Mouse (Mus musculus) brain, embryonic 14.5 days (tissue): ENCODE data around the gene Dnah17.

Experiments used
- CTCF ChIP-seq: fragments of 200-500 bp; IDR thresholded peaks from 2 replicates; pipeline ENCODE4 v1.5.1; 2012; ENCODE audit warnings: inconsistent platforms, mild to moderate bottlenecking, moderate library complexity, borderline replicate concordance; ENCODE audit not compliant: insufficient read depth, insufficient read length; ENCODE audit errors: extremely low read depth
- POLR2A ChIP-seq: fragments of 200-500 bp; IDR thresholded peaks from 2 replicates; pipeline ENCODE4 v1.6.1; 2012; ENCODE audit warnings: mild to moderate bottlenecking, inconsistent platforms, borderline replicate concordance; ENCODE audit not compliant: poor library complexity, insufficient read depth, insufficient read length, severe bottlenecking; ENCODE audit errors: extremely low read depth

DNA sequence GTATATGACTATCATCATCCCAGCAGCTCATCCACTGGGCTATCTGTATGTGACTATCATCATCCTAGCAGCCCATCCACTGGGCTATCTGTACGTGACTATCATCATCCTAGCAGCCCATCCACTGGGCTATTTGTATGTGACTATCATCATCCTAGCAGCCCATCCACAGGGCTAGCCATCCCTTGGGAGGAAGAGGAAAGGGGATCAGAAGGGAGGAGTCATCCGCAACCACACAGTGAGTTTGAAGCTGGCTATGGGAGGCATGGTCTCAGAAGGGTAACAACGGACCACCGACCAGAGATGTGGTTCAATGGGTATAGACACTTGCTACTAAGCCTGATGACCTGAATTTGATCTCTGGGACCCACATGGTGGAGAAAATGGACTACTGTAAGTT, 14.7 kb upstream of the Dnah17 start:
- TF ChIP-seq CTCF, result no peak
- no peak for TF ChIP-seq POLR2A
